Mouse (Mus musculus): ENCODE measurements around the gene Mtap.

Mtap gene

GRCm38 (mm10) chr4:89212178-89212577, 75.3 kb downstream of the Mtap start:
- DNase-seq (ENCODE audit: low read depth, low spot score), result no peak

All from WW6 (cell line).